Mouse (Mus musculus) intestine, embryonic 15.5 days (tissue): ENCODE measurements around the gene Emc4. TPM values are rescaled to one million over a fixed set of nuclear protein-coding genes. Genes with fewer than 3 reads are reported as not detected.

ENCODE experiments used
- ATAC-seq: fragments of 200-750 bp; cut with Nextera tagmentation; 2 replicates; pipeline ENCODE4 v1.8.0; 2017; ENCODE audit warnings: moderate TSS enrichment, moderate library complexity
- H3K27ac ChIP-seq: fragments of 300-500 bp; sonication (generic); 2 replicates; pipeline ENCODE4 v1.5.1; 2015; ENCODE audit warnings: mild to moderate bottlenecking, inconsistent platforms
- H3K27me3 ChIP-seq: fragments of 300-500 bp; sonication (generic); replicated peaks from 2 replicates; pipeline ENCODE4 v1.6.1; 2015; ENCODE audit warnings: inconsistent platforms
- H3K36me3 ChIP-seq: fragments of 300-500 bp; sonication (generic); 2 replicates; pipeline ENCODE4 v1.6.1; 2015; ENCODE audit warnings: inconsistent platforms
- H3K4me1 ChIP-seq: fragments of 300-500 bp; sonication (generic); replicated peaks from 2 replicates; pipeline ENCODE4 v1.6.1; 2015; ENCODE audit warnings: inconsistent platforms
- H3K4me2 ChIP-seq: fragments of 300-500 bp; sonication (generic); replicated peaks from 2 replicates; pipeline ENCODE4 v1.6.1; 2015; ENCODE audit warnings: mild to moderate bottlenecking, inconsistent platforms
- H3K4me3 ChIP-seq: fragments of 300-500 bp; sonication (generic); replicated peaks from 2 replicates; pipeline ENCODE4 v1.5.1; 2015; ENCODE audit warnings: inconsistent platforms
- H3K9ac ChIP-seq: fragments of 300-500 bp; sonication (generic); 2 replicates; pipeline ENCODE4 v1.6.1; 2015; ENCODE audit warnings: inconsistent platforms
- H3K9me3 ChIP-seq: fragments of 300-500 bp; sonication (generic); 2 replicates; pipeline ENCODE4 v1.6.1; 2016; ENCODE audit warnings: inconsistent platforms
- WGBS: fragments of 180-500 bp; shearing (Covaris S2); methylation state at CpG from one replicate; pipeline ENCODE4 v1.1.7; 2015; 5-methylcytosine and 5-hydroxymethylcytosine counted together
- polyA plus RNA-seq: library from polyadenylated mRNA; unstranded; fragments of >200 nt; fragmentation: Nextera tagmentation; extraction: Ambion mirVana; gene quantifications from 2 replicates; pipeline ENCODE4 v1.2.1, GENCODE M21; 2015

The Emc4 gene
- polyA plus RNA-seq, 1 experiment from 2014 or later = 109 TPM

DNA sequence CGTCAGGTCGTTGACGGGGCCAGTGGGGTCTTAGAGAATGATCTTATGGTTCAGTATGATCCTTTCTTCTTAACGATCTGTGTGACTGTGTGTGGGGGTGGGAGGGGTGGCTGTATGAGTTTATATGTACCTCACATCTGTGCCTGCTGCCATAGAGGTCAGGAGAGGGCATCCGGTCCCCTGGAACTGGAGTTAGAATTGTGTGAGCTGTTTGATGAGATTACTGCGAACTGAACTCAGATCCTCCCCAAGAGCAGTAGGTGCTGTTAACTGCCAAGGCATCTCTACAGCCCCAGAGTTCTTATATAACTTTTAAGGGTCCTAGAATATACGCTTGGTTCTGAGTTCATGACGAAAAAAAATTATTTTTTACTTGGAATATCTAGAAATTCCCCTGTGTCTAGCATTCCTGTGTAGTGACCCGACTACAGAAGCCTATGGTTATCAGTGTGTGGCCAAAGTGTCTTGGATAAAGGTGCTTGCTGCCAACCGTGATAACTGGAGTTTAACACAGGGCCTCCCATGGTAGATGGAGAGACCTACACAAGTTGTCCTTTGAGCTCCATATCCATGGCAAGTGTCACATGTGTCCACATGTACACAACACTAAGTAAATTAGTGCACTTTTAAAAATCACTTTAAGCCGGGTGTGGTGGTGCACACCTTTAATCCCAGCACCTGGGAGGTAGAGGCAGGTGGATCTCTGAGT is 39.6 kb downstream of the Emc4 start:
- no peak overlapping the region for H3K4me2 ChIP-seq
- no peak overlapping the region for H3K4me3 ChIP-seq
- ATAC-seq = peak; percentile 29; the same call in 1 of the 2 replicates
- WGBS = 77% methylated on average over 11 of the region's 11 CpGs
- H3K9me3 ChIP-seq = no peaks in the 10 kb centered on the region
- H3K27me3 ChIP-seq = no peaks in the 10 kb centered on the region
- H3K36me3 ChIP-seq = no peaks in the 10 kb centered on the region
- no peak overlapping the region for H3K27ac ChIP-seq
- H3K4me1 ChIP-seq = no peaks in the 10 kb centered on the region
- H3K9ac ChIP-seq = no peak overlapping the region

DNA sequence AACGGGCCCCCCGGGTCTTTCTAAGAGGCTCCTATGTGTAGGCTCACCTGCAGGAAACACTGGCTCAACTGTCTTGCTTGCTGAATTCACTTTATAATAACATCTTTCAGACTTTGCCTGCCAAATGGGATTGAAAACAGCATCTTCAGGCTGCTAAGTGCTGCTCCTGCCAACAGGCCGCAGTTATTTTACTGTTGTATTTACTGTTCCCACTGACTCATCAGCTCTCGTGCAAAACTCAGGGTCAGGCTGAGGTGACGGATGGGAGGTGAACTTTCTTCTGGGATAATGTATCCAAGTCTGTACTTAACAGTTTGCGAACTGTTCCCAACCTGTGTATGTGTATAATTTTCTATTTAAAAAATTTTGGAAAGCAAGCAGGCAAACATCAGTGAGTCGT is 48.9 kb downstream of the Emc4 start:
- 55% methylated on average over 7 of the region's 7 CpGs for WGBS
- ATAC-seq = no peak
- no peak overlapping the region for H3K9ac ChIP-seq
- no peaks in the 10 kb centered on the region for H3K9me3 ChIP-seq
- H3K4me3 ChIP-seq = no peak overlapping the region
- H3K27ac ChIP-seq = no peak overlapping the region
- H3K4me2 ChIP-seq = no peak overlapping the region
- H3K36me3 ChIP-seq = no peaks in the 10 kb centered on the region
- no peaks in the 10 kb centered on the region for H3K4me1 ChIP-seq
- H3K27me3 ChIP-seq = no peaks in the 10 kb centered on the region

DNA sequence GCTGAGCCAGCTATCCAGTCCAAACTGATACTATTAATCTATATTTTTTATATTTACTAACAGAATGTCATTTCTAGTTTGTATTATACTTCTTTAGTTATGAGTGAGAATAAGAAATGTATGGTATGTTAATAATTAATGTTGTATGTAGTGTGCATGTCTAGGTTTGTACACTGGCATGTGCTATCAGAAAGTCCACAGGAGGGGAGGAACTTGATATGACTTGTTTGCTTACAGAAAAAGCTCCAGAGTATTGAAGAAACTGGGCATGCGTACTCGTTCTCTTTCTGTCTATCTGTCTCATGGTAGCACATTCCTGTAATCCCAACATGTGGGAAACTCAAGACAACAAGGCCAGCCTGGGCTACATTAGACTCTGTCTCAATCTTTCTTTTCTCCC is 49.6 kb downstream of the Emc4 start:
- no peaks in the 10 kb centered on the region for H3K36me3 ChIP-seq
- H3K4me3 ChIP-seq = no peak overlapping the region
- H3K4me1 ChIP-seq = no peaks in the 10 kb centered on the region
- H3K27me3 ChIP-seq = no peaks in the 10 kb centered on the region
- 76% methylated on average over 2 of the region's 2 CpGs for WGBS
- H3K9me3 ChIP-seq = no peaks in the 10 kb centered on the region
- no peak overlapping the region for H3K4me2 ChIP-seq
- ATAC-seq = peak; percentile 53; the same call in 1 of the 2 replicates
- no peak overlapping the region for H3K9ac ChIP-seq
- no peak overlapping the region for H3K27ac ChIP-seq

DNA sequence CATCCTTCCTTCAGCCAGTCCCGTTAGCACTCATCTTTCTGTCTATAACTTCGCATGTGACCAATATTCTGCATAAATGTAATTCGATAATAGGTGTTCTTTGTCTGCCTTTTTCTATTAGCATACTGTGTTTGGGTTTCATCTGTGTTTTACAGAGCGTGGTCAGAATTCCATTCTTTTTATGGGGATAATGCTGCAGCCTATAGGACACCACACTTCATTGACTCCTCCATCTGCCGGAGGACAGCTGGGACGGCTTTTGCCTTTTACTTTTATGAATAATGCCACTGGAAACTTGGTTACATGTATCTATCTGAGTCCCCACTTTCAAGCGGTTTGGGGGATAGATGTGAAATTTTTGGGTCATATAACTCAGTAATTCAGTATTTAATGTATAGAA is 52.2 kb downstream of the Emc4 start:
- H3K9ac ChIP-seq = no peak overlapping the region
- no peak overlapping the region for H3K4me3 ChIP-seq
- no peaks in the 10 kb centered on the region for H3K36me3 ChIP-seq
- WGBS = 89% methylated on average over 7 of the region's 7 CpGs
- H3K4me2 ChIP-seq = no peak overlapping the region
- H3K27me3 ChIP-seq = no peaks in the 10 kb centered on the region
- no peak for ATAC-seq
- no peak overlapping the region for H3K27ac ChIP-seq
- no peaks in the 10 kb centered on the region for H3K9me3 ChIP-seq
- no peaks in the 10 kb centered on the region for H3K4me1 ChIP-seq

Other genes starting within 250 kb of the Emc4 start
- not detected in 2 replicates for gene Olfr1316, start 233.1 kb downstream of the Emc4 start, polyA plus RNA-seq
- not detected in 2 replicates for gene Olfr1317, start 227.7 kb downstream of the Emc4 start, polyA plus RNA-seq
- not detected in 2 replicates for gene Olfr1318, start 213.8 kb downstream of the Emc4 start, polyA plus RNA-seq
- 22.8 and 23.8 TPM in 2 replicates for gene Lpcat4, start 128.6 kb downstream of the Emc4 start, polyA plus RNA-seq
- gene Nutm1, start 108.7 kb downstream of the Emc4 start, polyA plus RNA-seq = not detected in 2 replicates
- gene Nop10, start 106.1 kb downstream of the Emc4 start, polyA plus RNA-seq = 256 and 271 TPM in 2 replicates
- 13.8 TPM in 2 replicates for gene Slc12a6, start 102.2 kb downstream of the Emc4 start, polyA plus RNA-seq
- gene Gm21985, start 101.7 kb downstream of the Emc4 start, polyA plus RNA-seq = not detected in 2 replicates
- gene Katnbl1, start 11.2 kb upstream of the Emc4 start, polyA plus RNA-seq = 35.2 and 43.0 TPM in 2 replicates
- gene Emc7, start 87.0 kb upstream of the Emc4 start, polyA plus RNA-seq = 19.6 and 20.6 TPM in 2 replicates
- 0.09 TPM in 1 of 2 replicates, not detected in the other for gene Chrm5, start 112.7 kb upstream of the Emc4 start, polyA plus RNA-seq
- 8.4 and 11.9 TPM in 2 replicates for gene Aven, start 124.9 kb upstream of the Emc4 start, polyA plus RNA-seq